Mouse (Mus musculus) embryo, embryonic 11 days (tissue): ENCODE measurements at regions not wholly inside any gene's neighbourhood (a gene's known extent, or its start where the extent isn't known, plus 50 kb on each side); places are given as distances from the start of the nearest gene placed in this dataset.

Experiments used
- DNase-seq: peaks from one replicate; pipeline ENCODE4 v3.0.0-alpha.2; 2015

- no peak for DNase-seq
These were observed 312.2 kb downstream of the Plpp3 start for GRCm38 (mm10) chr4:105469300-105469821.

- peak; percentile 90 for DNase-seq
These were observed 314.7 kb upstream of the Gm12728 start for GRCm38 (mm10) chr4:105474765-105475560.

GRCm38 (mm10) chr4:105476332-105476731 lies 313.3 kb upstream of the Gm12728 start:
- no peak for DNase-seq

GRCm38 (mm10) chr4:105486376-105486775 lies 303.3 kb upstream of the Gm12728 start:
- no peak for DNase-seq

- DNase-seq: no peak
These were observed 293.5 kb upstream of the Gm12728 start for GRCm38 (mm10) chr4:105496176-105496575.

- no peak for DNase-seq
These were observed 283.5 kb upstream of the Gm12728 start for GRCm38 (mm10) chr4:105506190-105506589.

- no peak for DNase-seq
These were observed 282.4 kb upstream of the Gm12728 start for GRCm38 (mm10) chr4:105507221-105507620.

GRCm38 (mm10) chr4:105509091-105509490 lies 280.6 kb upstream of the Gm12728 start:
- no peak for DNase-seq

GRCm38 (mm10) chr4:105510406-105510805 lies 279.3 kb upstream of the Gm12728 start:
- DNase-seq: no peak

GRCm38 (mm10) chr4:105525135-105525534 lies 264.5 kb upstream of the Gm12728 start:
- DNase-seq: no peak

GRCm38 (mm10) chr4:105526755-105527154 lies 262.9 kb upstream of the Gm12728 start:
- no peak for DNase-seq

- DNase-seq: no peak
These were observed 262.4 kb upstream of the Gm12728 start for GRCm38 (mm10) chr4:105527316-105527715.

- DNase-seq: peak; percentile 14
These were observed 257.8 kb upstream of the Gm12728 start for GRCm38 (mm10) chr4:105531651-105532425.

- peak; percentile 9 for DNase-seq
These were observed 254.2 kb upstream of the Gm12728 start for GRCm38 (mm10) chr4:105535451-105535850.

GRCm38 (mm10) chr4:105545486-105545885 lies 244.2 kb upstream of the Gm12728 start:
- no peak for DNase-seq

GRCm38 (mm10) chr4:105549744-105550440 lies 239.8 kb upstream of the Gm12728 start:
- DNase-seq: peak; percentile 33

GRCm38 (mm10) chr4:105551966-105552685 lies 237.5 kb upstream of the Gm12728 start:
- DNase-seq: no peak

- no peak for DNase-seq
These were observed 234.7 kb upstream of the Gm12728 start for GRCm38 (mm10) chr4:105554994-105555393.

- DNase-seq: no peak
These were observed 233.7 kb upstream of the Gm12728 start for GRCm38 (mm10) chr4:105555941-105556340.

- no peak for DNase-seq
These were observed 232.3 kb upstream of the Gm12728 start for GRCm38 (mm10) chr4:105557396-105557795.

- DNase-seq: no peak
These were observed 229.6 kb upstream of the Gm12728 start for GRCm38 (mm10) chr4:105560055-105560454.

GRCm38 (mm10) chr4:105560781-105561180 lies 228.9 kb upstream of the Gm12728 start:
- no peak for DNase-seq
